Mouse (Mus musculus): ENCODE measurements at regions not wholly inside any gene's neighbourhood (a gene's known extent, or its start where the extent isn't known, plus 50 kb on each side); places are given as distances from the start of the nearest gene placed in this dataset.
"Not testable (repeated sequence)": the region's sequence is repeated elsewhere in the genome, so short reads cannot be mapped to it uniquely, and the experiment has no call there.

GRCm38 (mm10) chr10:91440051-91440450 is 258.9 kb upstream of the Tmpo start:
- Histone ChIP-seq H3K27ac (replicated peaks; ENCODE audit: low read depth, low read length) (no peak overlapping the region), H3K4me3 (ENCODE audit: insufficient read depth, low read depth, low read length) (no peak overlapping the region), H3K4me1 (ENCODE audit: control insufficient read depth, insufficient read depth, insufficient read length, low read length) (no peaks in the 10 kb centered on the region)

GRCm38 (mm10) chr10:91437917-91438316 is 256.8 kb upstream of the Tmpo start:
- H3K4me3 ChIP-seq (ENCODE audit: insufficient read depth, low read depth, low read length) = no peak overlapping the region
- H3K4me1 ChIP-seq (ENCODE audit: control insufficient read depth, insufficient read depth, insufficient read length, low read length) = no peaks in the 10 kb centered on the region
- no peak overlapping the region for H3K27ac ChIP-seq (replicated peaks; ENCODE audit: low read depth, low read length)

- Histone ChIP-seq H3K4me1 (ENCODE audit: control insufficient read depth, insufficient read depth, insufficient read length, low read length) (no peaks in the 10 kb centered on the region), H3K4me3 (ENCODE audit: insufficient read depth, low read depth, low read length) (no peak overlapping the region), H3K27ac (replicated peaks; ENCODE audit: low read depth, low read length) (no peak overlapping the region)
These were observed 255.0 kb upstream of the Tmpo start for GRCm38 (mm10) chr10:91436091-91436569.

GRCm38 (mm10) chr10:91430281-91430680 is 249.2 kb upstream of the Tmpo start:
- H3K27ac ChIP-seq (replicated peaks; ENCODE audit: low read depth, low read length) = no peak overlapping the region
- no peak overlapping the region for H3K4me3 ChIP-seq (ENCODE audit: insufficient read depth, low read depth, low read length)
- no peaks in the 10 kb centered on the region for H3K4me1 ChIP-seq (ENCODE audit: control insufficient read depth, insufficient read depth, insufficient read length, low read length)

- Histone ChIP-seq H3K4me3 (ENCODE audit: insufficient read depth, low read depth, low read length) (no peak overlapping the region), H3K4me1 (ENCODE audit: control insufficient read depth, insufficient read depth, insufficient read length, low read length) (no peaks in the 10 kb centered on the region), H3K27ac (replicated peaks; ENCODE audit: low read depth, low read length) (no peak overlapping the region)
These were observed 245.5 kb upstream of the Tmpo start for GRCm38 (mm10) chr10:91426584-91426983.

- not testable (repeated sequence) for H3K4me1 ChIP-seq (ENCODE audit: control insufficient read depth, insufficient read depth, insufficient read length, low read length); H3K27ac ChIP-seq (replicated peaks; ENCODE audit: low read depth, low read length); H3K4me3 ChIP-seq (ENCODE audit: insufficient read depth, low read depth, low read length)
These were observed 244.7 kb upstream of the Tmpo start for GRCm38 (mm10) chr10:91425625-91426385.

- H3K4me3 ChIP-seq (ENCODE audit: insufficient read depth, low read depth, low read length) = no peak overlapping the region
- no peaks in the 10 kb centered on the region for H3K4me1 ChIP-seq (ENCODE audit: control insufficient read depth, insufficient read depth, insufficient read length, low read length)
- H3K27ac ChIP-seq (replicated peaks; ENCODE audit: low read depth, low read length) = no peak overlapping the region
These were observed 243.7 kb upstream of the Tmpo start for GRCm38 (mm10) chr10:91424786-91425185.

GRCm38 (mm10) chr10:91387255-91387654 is 206.1 kb upstream of the Tmpo start:
- H3K4me1 ChIP-seq (ENCODE audit: control insufficient read depth, insufficient read depth, insufficient read length, low read length) = no peaks in the 10 kb centered on the region
- no peak overlapping the region for H3K27ac ChIP-seq (replicated peaks; ENCODE audit: low read depth, low read length)
- no peak overlapping the region for H3K4me3 ChIP-seq (ENCODE audit: insufficient read depth, low read depth, low read length)

- Histone ChIP-seq H3K4me3 (ENCODE audit: insufficient read depth, low read depth, low read length) (no peak overlapping the region), H3K4me1 (ENCODE audit: control insufficient read depth, insufficient read depth, insufficient read length, low read length) (no peaks in the 10 kb centered on the region), H3K27ac (replicated peaks; ENCODE audit: low read depth, low read length) (no peak overlapping the region)
These were observed 203.3 kb upstream of the Tmpo start for GRCm38 (mm10) chr10:91384372-91384771.

- H3K4me3 ChIP-seq (ENCODE audit: insufficient read depth, low read depth, low read length) = no peak overlapping the region
- H3K27ac ChIP-seq (replicated peaks; ENCODE audit: low read depth, low read length) = no peak overlapping the region
- no peaks in the 10 kb centered on the region for H3K4me1 ChIP-seq (ENCODE audit: control insufficient read depth, insufficient read depth, insufficient read length, low read length)
These were observed 195.6 kb upstream of the Tmpo start for GRCm38 (mm10) chr10:91376683-91377082.

GRCm38 (mm10) chr10:91367488-91367887 is 186.4 kb upstream of the Tmpo start:
- Histone ChIP-seq H3K27ac (replicated peaks; ENCODE audit: low read depth, low read length) (no peak overlapping the region), H3K4me3 (ENCODE audit: insufficient read depth, low read depth, low read length) (no peak overlapping the region), H3K4me1 (ENCODE audit: control insufficient read depth, insufficient read depth, insufficient read length, low read length) (no peaks in the 10 kb centered on the region)

GRCm38 (mm10) chr10:91362587-91362986 is 181.5 kb upstream of the Tmpo start:
- no peaks in the 10 kb centered on the region for H3K4me1 ChIP-seq (ENCODE audit: control insufficient read depth, insufficient read depth, insufficient read length, low read length)
- H3K4me3 ChIP-seq (ENCODE audit: insufficient read depth, low read depth, low read length) = no peak overlapping the region
- H3K27ac ChIP-seq (replicated peaks; ENCODE audit: low read depth, low read length) = no peak overlapping the region

GRCm38 (mm10) chr10:91361621-91362020 is 180.5 kb upstream of the Tmpo start:
- no peaks in the 10 kb centered on the region for H3K4me1 ChIP-seq (ENCODE audit: control insufficient read depth, insufficient read depth, insufficient read length, low read length)
- H3K4me3 ChIP-seq (ENCODE audit: insufficient read depth, low read depth, low read length) = no peak overlapping the region
- no peak overlapping the region for H3K27ac ChIP-seq (replicated peaks; ENCODE audit: low read depth, low read length)

- Histone ChIP-seq H3K27ac (replicated peaks; ENCODE audit: low read depth, low read length) (no peak overlapping the region), H3K4me3 (ENCODE audit: insufficient read depth, low read depth, low read length) (no peak overlapping the region), H3K4me1 (ENCODE audit: control insufficient read depth, insufficient read depth, insufficient read length, low read length) (no peaks in the 10 kb centered on the region)
These were observed 164.3 kb upstream of the Tmpo start for GRCm38 (mm10) chr10:91345465-91345864.

- Histone ChIP-seq H3K4me3 (ENCODE audit: insufficient read depth, low read depth, low read length) (no peak overlapping the region), H3K4me1 (ENCODE audit: control insufficient read depth, insufficient read depth, insufficient read length, low read length) (no peaks in the 10 kb centered on the region), H3K27ac (replicated peaks; ENCODE audit: low read depth, low read length) (no peak overlapping the region)
These were observed 161.0 kb upstream of the Tmpo start for GRCm38 (mm10) chr10:91342083-91342482.

- no peaks in the 10 kb centered on the region for H3K4me1 ChIP-seq (ENCODE audit: control insufficient read depth, insufficient read depth, insufficient read length, low read length)
These were observed 158.2 kb upstream of the Tmpo start for GRCm38 (mm10) chr10:91339361-91339760.

More at GRCm38 (mm10) chr10:91339361-91339760, 158.2 kb upstream of the Tmpo start:
- no peak overlapping the region for H3K4me3 ChIP-seq (ENCODE audit: insufficient read depth, low read depth, low read length)
- H3K27ac ChIP-seq (replicated peaks; ENCODE audit: low read depth, low read length) = no peak overlapping the region
